Mouse (Mus musculus): ENCODE measurements around the gene Tnni3. TPM values are rescaled to one million over a fixed set of nuclear protein-coding genes. Genes with fewer than 3 reads are reported as not detected.

The Tnni3 gene
- polyA plus RNA-seq, 1 experiment: 1.4 TPM

DNA sequence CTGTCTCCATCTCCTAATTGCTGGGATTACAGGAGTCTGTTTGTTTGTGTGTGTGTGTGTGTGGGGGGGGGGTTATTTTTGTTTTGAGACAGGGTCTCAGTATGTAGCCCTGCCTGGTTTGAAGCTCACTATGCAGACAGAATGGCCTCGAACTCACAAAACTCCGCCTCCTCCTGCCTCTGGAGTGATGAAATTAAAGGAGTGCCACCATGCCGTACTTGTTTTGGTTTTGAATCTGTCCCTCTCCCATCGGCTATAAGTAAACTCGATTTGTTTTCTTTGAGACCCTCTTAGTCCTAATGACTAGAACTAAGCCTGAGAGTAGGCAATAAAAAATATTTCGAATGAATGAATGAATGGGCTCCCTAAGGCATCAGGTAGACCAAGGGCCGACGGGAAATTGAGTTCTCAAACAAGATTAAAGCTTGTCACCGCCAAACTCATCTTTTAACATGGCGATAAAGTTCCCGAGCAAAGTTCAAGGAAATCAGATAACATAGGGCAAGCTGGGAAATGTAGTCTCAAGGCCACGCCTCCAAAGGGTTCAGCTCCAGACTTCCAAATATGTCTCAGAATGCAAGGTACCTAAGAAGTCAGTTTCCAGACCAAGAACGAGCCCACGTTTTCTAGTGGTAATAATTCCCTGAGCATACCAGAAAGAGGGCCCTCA, 21.5 kb downstream of the Tnni3 start:
- TF ChIP-seq CTCF (IDR thresholded peaks at IDR 0.05; ENCODE audit: extremely low read depth, insufficient read length, insufficient replicate concordance, low read depth, low read length) (no peak), POLR2A (IDR thresholded peaks at IDR 0.05; ENCODE audit: low read depth, low read length) (no peak)
- H3K27ac ChIP-seq (ENCODE audit: insufficient read depth, low read depth, low read length): peak overlapping the region; percentile 67; the same call in 1 of the 2 replicates
- peak overlapping the region; percentile 46 for H3K4me3 ChIP-seq (ENCODE audit: low read depth, low read length)
- H3K27me3 ChIP-seq (ENCODE audit: control insufficient read depth, insufficient read depth, low read length): no peaks in the 10 kb centered on the region
- H3K36me3 ChIP-seq (ENCODE audit: control insufficient read depth, insufficient read depth, low read length): no peaks in the 10 kb centered on the region
- H3K4me1 ChIP-seq (ENCODE audit: control insufficient read depth, insufficient read depth, insufficient read length, low read length): no peaks in the 10 kb centered on the region; the same call in 1 of the 2 replicates
- WGBS: 9% methylated on average over 14 of the region's 14 CpGs

DNA sequence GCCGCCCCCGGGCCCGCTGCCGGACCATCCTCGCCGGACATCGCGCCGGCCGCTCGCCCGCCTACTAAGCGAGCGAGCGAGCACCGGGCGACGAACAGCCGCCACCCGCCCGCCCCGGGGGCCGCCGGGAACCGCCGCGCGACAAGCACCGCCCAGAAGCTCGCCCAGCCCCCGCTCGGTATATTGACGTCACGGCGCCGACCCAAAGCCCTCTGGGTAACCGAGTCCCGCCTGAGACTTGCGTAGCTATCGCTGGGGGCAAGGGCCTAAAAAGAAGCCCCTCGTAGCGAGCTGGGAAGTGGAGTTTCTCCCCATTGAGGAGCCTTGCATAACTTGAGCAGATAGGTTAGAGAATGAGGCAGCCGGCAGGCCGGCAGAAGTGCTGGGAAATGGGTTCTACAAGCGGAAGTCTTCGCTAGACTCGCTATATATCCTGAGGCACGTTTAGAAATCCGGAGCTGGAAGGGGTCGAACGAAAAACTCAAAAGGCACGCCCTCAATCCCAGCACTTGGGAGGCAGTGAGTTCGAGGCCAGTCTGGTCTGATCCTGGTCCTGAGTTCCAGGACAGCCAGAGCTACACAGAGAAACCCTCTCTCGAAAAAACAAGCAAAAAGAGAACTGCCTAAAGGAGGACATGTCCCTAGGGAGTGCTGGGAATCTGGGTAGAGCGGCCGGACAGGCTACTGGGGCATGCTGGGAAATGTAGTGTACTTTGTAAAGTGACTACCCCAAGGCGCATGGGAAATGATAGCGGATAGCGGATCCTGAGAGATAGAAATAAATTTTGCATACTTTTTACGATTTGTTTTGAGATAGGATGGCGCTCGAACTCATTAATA, 22.3 kb downstream of the Tnni3 start, which contains the start of gene Ppp1r12c:
Ppp1r12c (minus strand) TSS at position 123 of the 840 bp plus-strand sequence.
- Histone ChIP-seq H3K27me3 (ENCODE audit: control insufficient read depth, insufficient read depth, low read length) (no peaks in the 10 kb centered on the region), H3K4me1 (ENCODE audit: control insufficient read depth, insufficient read depth, insufficient read length, low read length) (peaks cover 4% of the 10 kb centered on the region; the same call in 1 of the 2 replicates), H3K36me3 (ENCODE audit: control insufficient read depth, insufficient read depth, low read length) (0 out of 2 replicates have a peak, but pooled peaks cover 1% of the 10 kb centered on the region), H3K27ac (ENCODE audit: insufficient read depth, low read depth, low read length) (peak within 1 kb of the TSS; percentile 67), H3K4me3 (ENCODE audit: low read depth, low read length) (peak within 1 kb of the TSS; percentile 78)
- WGBS: under 1% methylated on average over 62 of the region's 62 CpGs
- TF ChIP-seq CTCF (IDR thresholded peaks at IDR 0.05; ENCODE audit: extremely low read depth, insufficient read length, insufficient replicate concordance, low read depth, low read length) (peak; percentile 26; the same call in 1 of the 2 replicates), POLR2A (IDR thresholded peaks at IDR 0.05; ENCODE audit: low read depth, low read length) (peak; percentile 70)

DNA sequence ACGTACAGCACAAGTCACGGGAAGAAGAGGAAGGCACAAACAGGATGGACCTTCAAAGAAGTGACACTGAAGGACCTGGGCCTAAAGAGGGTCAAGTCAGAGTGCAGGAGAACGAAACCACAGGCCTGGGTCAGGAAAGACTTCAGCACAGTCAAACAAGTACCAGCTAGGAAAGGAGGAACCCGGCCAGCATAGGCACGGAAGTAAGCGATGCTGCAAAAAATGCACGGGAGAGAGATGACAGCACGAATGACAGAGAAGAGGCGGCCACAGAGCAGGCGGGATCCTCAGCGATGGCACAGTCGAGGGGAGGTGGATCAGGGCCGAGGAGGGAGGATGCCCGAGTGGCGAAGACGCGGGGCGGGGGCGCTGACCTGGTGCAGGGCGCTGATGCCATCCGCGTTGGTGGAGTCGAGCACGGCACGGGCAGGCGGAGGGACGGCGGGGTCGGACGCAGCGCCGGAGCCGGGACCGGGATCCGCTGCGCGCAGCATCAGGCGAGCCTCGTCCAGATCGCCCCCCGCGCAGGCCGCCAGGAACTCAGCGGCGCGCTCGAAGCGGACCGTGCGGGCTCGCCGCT, 23.0 kb downstream of the Tnni3 start:
- H3K27me3 ChIP-seq (ENCODE audit: control insufficient read depth, insufficient read depth, low read length): no peaks in the 10 kb centered on the region
- peak overlapping the region; percentile 78 for H3K4me3 ChIP-seq (ENCODE audit: low read depth, low read length)
- TF ChIP-seq POLR2A (IDR thresholded peaks at IDR 0.05; ENCODE audit: low read depth, low read length) (no peak), CTCF (IDR thresholded peaks at IDR 0.05; ENCODE audit: extremely low read depth, insufficient read length, insufficient replicate concordance, low read depth, low read length) (no peak)
- WGBS: under 1% methylated on average over 52 of the region's 52 CpGs
- H3K36me3 ChIP-seq (ENCODE audit: control insufficient read depth, insufficient read depth, low read length): peaks cover 6% of the 10 kb centered on the region; the same call in 1 of the 2 replicates
- H3K4me1 ChIP-seq (ENCODE audit: control insufficient read depth, insufficient read depth, insufficient read length, low read length): peaks cover 4% of the 10 kb centered on the region; the same call in 1 of the 2 replicates
- peak overlapping the region; percentile 67 for H3K27ac ChIP-seq (ENCODE audit: insufficient read depth, low read depth, low read length)

DNA sequence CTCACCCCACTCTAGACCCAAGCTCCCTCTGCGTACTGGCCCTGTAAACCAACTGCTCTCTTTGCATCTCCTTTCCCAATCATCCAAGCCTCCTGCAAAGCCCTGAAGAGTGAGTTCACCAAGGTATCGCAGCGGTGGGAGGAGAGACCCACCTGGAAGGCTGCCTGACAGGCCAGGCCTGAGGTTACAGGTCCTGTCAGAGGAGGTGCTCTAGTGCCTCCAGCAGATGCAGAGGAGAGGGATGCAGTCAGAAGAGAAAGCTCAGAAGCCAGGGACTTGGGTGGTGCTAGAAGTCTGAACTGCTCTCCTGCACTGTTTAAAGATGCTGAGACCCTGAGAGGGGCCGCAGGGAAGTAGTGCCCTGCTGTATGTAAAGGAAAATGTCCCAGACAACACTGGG, 25.0 kb downstream of the Tnni3 start:
- Histone ChIP-seq H3K27me3 (ENCODE audit: control insufficient read depth, insufficient read depth, low read length) (no peaks in the 10 kb centered on the region), H3K4me1 (ENCODE audit: control insufficient read depth, insufficient read depth, insufficient read length, low read length) (peaks cover 4% of the 10 kb centered on the region; the same call in 1 of the 2 replicates), H3K27ac (ENCODE audit: insufficient read depth, low read depth, low read length) (peak overlapping the region; percentile 56), H3K4me3 (ENCODE audit: low read depth, low read length) (0 out of 2 replicates have a peak overlapping the region, but pooled peaks have one; percentile 0), H3K36me3 (ENCODE audit: control insufficient read depth, insufficient read depth, low read length) (peaks cover 9% of the 10 kb centered on the region)
- WGBS: 85% methylated on average over 4 of the region's 4 CpGs
- TF ChIP-seq CTCF (IDR thresholded peaks at IDR 0.05; ENCODE audit: extremely low read depth, insufficient read length, insufficient replicate concordance, low read depth, low read length): no peak
- TF ChIP-seq POLR2A (IDR thresholded peaks at IDR 0.05; ENCODE audit: low read depth, low read length): no peak

DNA sequence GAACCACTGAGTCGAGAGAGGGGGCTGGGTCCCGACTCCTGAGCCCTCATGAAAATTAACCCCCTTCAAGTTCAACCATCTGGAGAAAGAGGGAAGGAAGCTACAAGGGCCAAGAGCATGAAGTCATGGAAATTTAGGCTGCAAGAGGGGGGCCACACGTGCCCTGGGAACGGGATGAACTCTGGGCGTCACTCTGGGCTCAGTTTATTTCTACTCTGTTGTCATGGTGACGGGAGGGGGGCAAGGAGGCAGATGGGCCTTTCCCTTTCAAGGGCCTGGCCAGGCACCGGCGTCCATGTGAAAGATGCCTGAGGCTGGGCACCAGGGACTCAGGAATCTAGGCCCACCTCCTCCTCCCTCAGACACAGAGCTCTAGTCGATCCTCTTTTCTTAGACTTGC, 25.8 kb downstream of the Tnni3 start:
- 50% methylated on average over 9 of the region's 9 CpGs for WGBS
- Histone ChIP-seq H3K4me1 (ENCODE audit: control insufficient read depth, insufficient read depth, insufficient read length, low read length) (peaks cover 4% of the 10 kb centered on the region; the same call in 1 of the 2 replicates), H3K4me3 (ENCODE audit: low read depth, low read length) (no peak overlapping the region), H3K27me3 (ENCODE audit: control insufficient read depth, insufficient read depth, low read length) (no peaks in the 10 kb centered on the region), H3K27ac (ENCODE audit: insufficient read depth, low read depth, low read length) (peak overlapping the region; percentile 56), H3K36me3 (ENCODE audit: control insufficient read depth, insufficient read depth, low read length) (peaks cover 10% of the 10 kb centered on the region)
- TF ChIP-seq CTCF (IDR thresholded peaks at IDR 0.05; ENCODE audit: extremely low read depth, insufficient read length, insufficient replicate concordance, low read depth, low read length) (no peak), POLR2A (IDR thresholded peaks at IDR 0.05; ENCODE audit: low read depth, low read length) (no peak)

DNA sequence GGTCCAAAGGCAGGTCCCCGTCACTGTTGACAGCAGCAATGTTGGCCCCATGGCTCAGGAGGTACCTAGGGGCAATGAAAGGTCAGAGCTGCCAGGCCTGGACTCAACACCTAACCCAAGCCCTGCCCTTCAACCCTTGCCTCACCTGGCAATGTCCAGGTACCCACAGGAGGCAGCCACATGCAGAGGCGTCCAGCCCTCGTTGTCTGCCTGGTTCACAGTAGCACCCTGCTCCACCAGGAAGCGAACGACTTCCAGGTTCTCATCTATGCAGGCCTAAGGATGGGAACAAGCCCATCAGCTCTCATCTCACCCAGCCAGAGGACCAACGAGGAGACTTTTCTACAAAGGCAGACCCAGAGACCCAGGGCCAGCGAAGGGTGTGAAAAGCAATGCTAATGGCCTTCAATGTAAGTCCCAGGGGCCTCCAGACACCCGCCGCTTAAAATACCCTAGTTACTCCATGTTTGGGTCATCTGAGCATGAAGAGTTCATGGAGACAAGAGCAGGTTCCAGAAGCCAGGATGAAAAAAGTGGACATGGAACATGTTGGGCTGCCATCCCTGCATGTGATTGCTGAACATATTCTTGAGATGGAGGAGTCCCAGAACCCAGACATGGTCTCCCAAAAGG, 26.6 kb downstream of the Tnni3 start:
- Histone ChIP-seq H3K27me3 (ENCODE audit: control insufficient read depth, insufficient read depth, low read length) (no peaks in the 10 kb centered on the region), H3K36me3 (ENCODE audit: control insufficient read depth, insufficient read depth, low read length) (peaks cover 16% of the 10 kb centered on the region), H3K4me3 (ENCODE audit: low read depth, low read length) (no peak overlapping the region), H3K27ac (ENCODE audit: insufficient read depth, low read depth, low read length) (peak overlapping the region; percentile 50; the same call in 1 of the 2 replicates), H3K4me1 (ENCODE audit: control insufficient read depth, insufficient read depth, insufficient read length, low read length) (peaks cover 4% of the 10 kb centered on the region; the same call in 1 of the 2 replicates)
- 83% methylated on average over 9 of the region's 9 CpGs for WGBS
- no peak for TF ChIP-seq CTCF (IDR thresholded peaks at IDR 0.05; ENCODE audit: extremely low read depth, insufficient read length, insufficient replicate concordance, low read depth, low read length)
